Mouse (Mus musculus): ENCODE data around the gene Egln2. TPM values are rescaled to one million over a fixed set of nuclear protein-coding genes. Genes with fewer than 3 reads are reported as not detected.

Egln2 gene
- polyA plus RNA-seq (2014; fragmentation: Illumina TruSeq; extraction: RNeasy Lipid Tissue Mini Kit (QIAGEN cat#74804); ENCODE audit: low read depth, low replicate concordance) = 79.3 TPM

DNA sequence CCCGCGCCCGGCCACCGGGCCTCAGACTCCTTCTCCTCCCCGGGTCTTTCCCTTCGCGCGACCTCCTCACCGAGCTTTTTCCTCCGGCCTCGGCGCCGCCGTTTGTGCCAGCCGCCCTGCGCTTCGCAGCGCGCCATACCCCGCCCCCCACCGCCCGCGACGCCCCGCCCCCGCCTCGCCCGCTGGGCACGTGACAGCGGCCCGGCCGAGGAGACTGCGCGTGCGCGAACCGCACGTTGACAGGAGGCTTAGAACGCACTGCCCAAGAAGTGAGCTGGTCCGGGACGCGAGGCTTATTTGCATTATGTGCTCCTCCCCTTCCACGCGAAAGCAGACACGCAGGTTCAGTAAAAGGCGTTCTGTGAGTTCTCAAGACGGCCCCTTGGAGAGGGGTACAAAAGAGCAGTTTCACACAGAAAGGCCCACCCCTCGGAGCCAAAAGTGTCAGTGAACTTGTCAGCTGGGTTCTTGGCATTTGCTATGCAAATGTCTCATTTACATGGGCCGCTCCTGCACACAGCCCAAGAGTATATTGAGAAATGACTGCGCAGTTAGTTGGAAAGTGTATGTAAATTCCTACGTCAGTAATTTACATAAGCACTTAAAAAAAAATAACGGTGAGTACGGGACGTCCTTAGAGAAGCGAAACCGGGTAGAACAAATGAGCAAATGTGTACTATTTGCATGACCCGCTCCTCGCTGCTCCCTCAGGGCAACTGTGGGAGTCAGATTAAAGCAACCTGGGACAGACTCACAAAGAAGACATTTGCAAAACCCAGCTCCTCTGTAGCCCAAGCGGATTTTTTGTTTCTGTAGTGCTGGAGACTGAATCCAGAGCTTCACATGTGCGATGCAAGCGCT lies at the start of gene Egln2:
TSS of gene Egln2 (minus strand) at position 189 of the 861 bp plus-strand sequence.

DNA sequence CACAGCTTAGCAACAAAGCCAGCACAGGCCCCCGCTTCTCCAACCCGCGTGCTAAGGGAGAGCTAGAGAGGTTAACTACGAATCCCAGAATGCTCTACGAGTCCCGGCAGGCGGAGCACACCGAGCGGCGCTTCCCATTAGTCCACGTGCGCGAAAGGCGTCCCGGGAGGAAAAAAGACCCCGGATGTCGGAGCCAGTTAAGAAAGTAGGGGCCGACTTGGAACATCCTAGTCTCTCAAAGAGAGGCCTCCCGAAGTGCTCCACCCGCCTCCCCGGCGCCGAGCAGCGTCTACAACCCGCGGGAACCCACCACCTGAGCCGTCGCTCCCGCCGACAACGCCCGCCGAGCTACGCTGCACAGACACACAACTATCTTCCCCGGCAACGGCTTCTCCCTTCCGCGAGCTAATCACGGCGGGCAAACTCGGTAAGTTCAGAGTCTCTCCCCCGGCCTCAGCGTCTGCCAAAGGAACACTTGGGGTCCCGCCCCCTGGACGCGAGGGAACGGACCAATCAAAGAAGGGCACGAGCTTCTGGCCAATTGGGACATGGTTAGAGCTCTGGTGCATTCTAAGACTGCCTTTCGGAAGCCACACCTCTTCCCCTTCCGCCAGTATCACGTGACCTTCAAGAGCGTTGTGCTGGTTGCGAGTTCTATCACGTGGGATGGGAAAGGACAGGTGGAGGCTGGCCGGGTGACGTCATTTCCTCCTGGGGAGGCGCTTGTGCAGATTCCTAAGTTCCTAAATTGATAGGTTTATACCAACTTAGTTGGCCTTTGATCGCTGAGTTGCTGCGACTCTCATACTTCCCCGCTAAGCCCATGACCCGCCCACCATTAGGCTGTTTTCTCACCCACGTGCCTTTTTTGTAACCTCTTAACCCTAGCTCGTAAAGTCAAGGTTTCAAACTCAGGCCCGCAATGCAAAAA lies 29.3 kb upstream of the Egln2 start, which contains the start of the genes BC024978 and Snrpa:
TSS of gene BC024978 (plus strand) at position 101 of the 931 bp plus-strand sequence.
TSS of gene Snrpa (minus strand) at position 591 of the 931 bp plus-strand sequence.

GRCm38 (mm10) chr7:27180837-27181695 lies 14.5 kb upstream of the Egln2 start, which contains the start of the genes Gm21983 and Mia:
Gene Gm21983, minus strand, starts transcription at chr7:27181086.
Gene Mia, minus strand, starts transcription at chr7:27181157.

DNA sequence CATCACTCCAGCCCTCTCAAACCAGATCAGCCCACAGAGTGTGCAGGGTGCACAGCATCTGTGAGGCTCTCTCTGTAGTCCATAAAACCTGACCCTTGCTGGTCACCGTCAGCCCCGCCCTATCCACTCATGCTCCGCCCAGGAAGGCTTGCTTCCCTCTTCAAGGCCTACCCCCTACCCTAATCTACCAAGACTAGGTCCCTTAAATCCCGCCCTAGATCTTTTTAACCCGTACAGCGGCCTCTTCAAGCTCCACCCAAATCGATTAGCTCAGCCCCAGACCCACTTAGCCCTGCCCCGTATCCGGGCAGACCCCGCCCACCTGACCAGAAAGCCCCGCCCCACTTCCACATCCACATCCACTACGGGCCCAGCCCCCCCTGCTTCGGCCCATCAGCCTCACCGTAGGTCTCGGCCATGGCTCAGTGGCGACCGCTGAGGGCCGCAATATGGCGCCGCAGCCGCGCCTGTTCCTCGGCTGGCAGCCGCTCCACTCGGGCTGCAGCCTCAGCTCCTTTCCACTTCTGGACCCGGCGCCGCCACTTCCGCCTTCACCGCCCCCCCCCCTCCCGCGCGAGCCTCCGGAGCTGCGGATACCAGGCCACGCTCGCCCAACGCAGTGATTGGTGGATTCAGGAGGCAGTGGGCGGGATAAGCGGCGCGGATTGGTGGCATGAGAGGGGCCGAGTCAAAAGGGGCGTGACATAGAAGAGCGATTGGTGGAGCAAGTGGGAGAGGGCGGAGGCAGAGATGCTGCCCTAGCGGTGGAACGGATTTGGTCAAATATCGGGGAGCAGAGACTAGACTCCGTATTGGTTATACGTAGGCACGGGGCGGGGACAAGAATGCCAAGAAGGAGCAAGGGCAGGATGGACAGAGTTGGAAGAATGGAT lies 12.0 kb upstream of the Egln2 start, which contains the start of gene Rab4b:
TSS of gene Rab4b (minus strand) at position 573 of the 893 bp plus-strand sequence.

GRCm38 (mm10) chr7:27153205-27153764 lies 13.3 kb downstream of the Egln2 start, which contains the start of gene Cyp2t4:
Gene Cyp2t4, plus strand, starts transcription at chr7:27153714.

GRCm38 (mm10) chr7:27119676-27120075 lies 46.9 kb downstream of the Egln2 start, which contains the start of gene Cyp2f2:
Gene Cyp2f2, plus strand, starts transcription at chr7:27119909.

Other genes with a start within 250 kb of the Egln2 start
- not detected for gene Cyp2a22, start 227.4 kb downstream of the Egln2 start, polyA plus RNA-seq (2014; fragmentation: Illumina TruSeq; extraction: RNeasy Lipid Tissue Mini Kit (QIAGEN cat#74804); ENCODE audit: low read depth, low replicate concordance)
- gene Cyp2a12, start 137.7 kb downstream of the Egln2 start, polyA plus RNA-seq (2014; fragmentation: Illumina TruSeq; extraction: RNeasy Lipid Tissue Mini Kit (QIAGEN cat#74804); ENCODE audit: low read depth, low replicate concordance) = 0.17 TPM
- 21.9 TPM for gene Cyp2f2, start 46.9 kb downstream of the Egln2 start, polyA plus RNA-seq (2014; fragmentation: Illumina TruSeq; extraction: RNeasy Lipid Tissue Mini Kit (QIAGEN cat#74804); ENCODE audit: low read depth, low replicate concordance)
- gene Cyp2t4, start 13.1 kb downstream of the Egln2 start, polyA plus RNA-seq (2014; fragmentation: Illumina TruSeq; extraction: RNeasy Lipid Tissue Mini Kit (QIAGEN cat#74804); ENCODE audit: low read depth, low replicate concordance) = not detected
- gene Rab4b, start 12.1 kb upstream of the Egln2 start, polyA plus RNA-seq (2014; fragmentation: Illumina TruSeq; extraction: RNeasy Lipid Tissue Mini Kit (QIAGEN cat#74804); ENCODE audit: low read depth, low replicate concordance) = 68.0 TPM
- gene Gm21983, start 14.3 kb upstream of the Egln2 start, polyA plus RNA-seq (2014; fragmentation: Illumina TruSeq; extraction: RNeasy Lipid Tissue Mini Kit (QIAGEN cat#74804); ENCODE audit: low read depth, low replicate concordance) = not detected
- gene Mia, start 14.4 kb upstream of the Egln2 start, polyA plus RNA-seq (2014; fragmentation: Illumina TruSeq; extraction: RNeasy Lipid Tissue Mini Kit (QIAGEN cat#74804); ENCODE audit: low read depth, low replicate concordance) = 42.6 TPM
- 12.7 TPM for gene BC024978, start 29.0 kb upstream of the Egln2 start, polyA plus RNA-seq (2014; fragmentation: Illumina TruSeq; extraction: RNeasy Lipid Tissue Mini Kit (QIAGEN cat#74804); ENCODE audit: low read depth, low replicate concordance)
- 62.5 TPM for gene Snrpa, start 29.5 kb upstream of the Egln2 start, polyA plus RNA-seq (2014; fragmentation: Illumina TruSeq; extraction: RNeasy Lipid Tissue Mini Kit (QIAGEN cat#74804); ENCODE audit: low read depth, low replicate concordance)
- 9.1 TPM for gene Itpkc, start 61.9 kb upstream of the Egln2 start, polyA plus RNA-seq (2014; fragmentation: Illumina TruSeq; extraction: RNeasy Lipid Tissue Mini Kit (QIAGEN cat#74804); ENCODE audit: low read depth, low replicate concordance)
- 26.0 TPM for gene Coq8b, start 66.2 kb upstream of the Egln2 start, polyA plus RNA-seq (2014; fragmentation: Illumina TruSeq; extraction: RNeasy Lipid Tissue Mini Kit (QIAGEN cat#74804); ENCODE audit: low read depth, low replicate concordance)
- 11.0 TPM for gene Numbl, start 91.6 kb upstream of the Egln2 start, polyA plus RNA-seq (2014; fragmentation: Illumina TruSeq; extraction: RNeasy Lipid Tissue Mini Kit (QIAGEN cat#74804); ENCODE audit: low read depth, low replicate concordance)
- gene Ltbp4, start 170.9 kb upstream of the Egln2 start, polyA plus RNA-seq (2014; fragmentation: Illumina TruSeq; extraction: RNeasy Lipid Tissue Mini Kit (QIAGEN cat#74804); ENCODE audit: low read depth, low replicate concordance) = 175 TPM
- gene Shkbp1, start 189.2 kb upstream of the Egln2 start, polyA plus RNA-seq (2014; fragmentation: Illumina TruSeq; extraction: RNeasy Lipid Tissue Mini Kit (QIAGEN cat#74804); ENCODE audit: low read depth, low replicate concordance) = 27.0 TPM
- 1.2 TPM for gene Gm20479, start 190.6 kb upstream of the Egln2 start, polyA plus RNA-seq (2014; fragmentation: Illumina TruSeq; extraction: RNeasy Lipid Tissue Mini Kit (QIAGEN cat#74804); ENCODE audit: low read depth, low replicate concordance)

All from adipose tissue, adult 10 weeks (tissue).